Comparison of ENCODE assay signal across 14 mouse cellular contexts in genomic region chr15:101068029-101068428, GRCm38 (mm10). TPM values are rescaled to one million over a fixed set of nuclear protein-coding genes. Genes with fewer than 3 reads are reported as not detected.
DNase-seq lines count a peak whose midpoint lies in the region; ATAC-seq and TF ChIP-seq lines count a peak whose summit lies in the region.
"Had no signal": no experiment of that assay in that cellular context is flagged by ENCODE, and none has a peak within 500 bp of the region (broad histone marks: within the 10 kb centered on the region; RNA-seq: fewer than 3 reads in every experiment).

No protein-coding gene starts in this region.

- H3K27me3 ChIP-seq in intestine, embryonic 14.5 days (replicated peaks; ENCODE audit: control insufficient read depth, insufficient read depth, low read length) = no peaks in the 10 kb centered on the region
- no peaks in the 10 kb centered on the region for H3K27me3 ChIP-seq in intestine, postnatal 0 days (replicated peaks; ENCODE audit: control insufficient read depth, insufficient read depth, low read length)
- H3K27me3 ChIP-seq in embryonic facial prominence, embryonic 12.5 days = no peaks in the 10 kb centered on the region
- H3K27me3 ChIP-seq: neural tube, embryonic 13.5 days had no signal

- H3K27ac ChIP-seq in intestine, embryonic 14.5 days (ENCODE audit: low read depth) = peak overlapping the region; percentile 55; the same call in 1 of the 2 replicates
- no peak overlapping the region for H3K27ac ChIP-seq in intestine, postnatal 0 days (ENCODE audit: low read depth, low read length)
- peak overlapping the region; percentile 43; the same call in 1 of the 2 replicates for H3K27ac ChIP-seq in embryonic facial prominence, embryonic 12.5 days
- H3K27ac ChIP-seq: heart, adult 2 months had no signal

- H3K9ac ChIP-seq in intestine, embryonic 14.5 days (ENCODE audit: low read length) = no peak overlapping the region
- no peak overlapping the region for H3K9ac ChIP-seq in intestine, postnatal 0 days (ENCODE audit: low read depth, low read length)
- H3K9ac ChIP-seq in embryonic facial prominence, embryonic 12.5 days = no peak overlapping the region
- H3K9ac ChIP-seq: liver, postnatal 0 days; neural tube, embryonic 13.5 days had no signal

- no peak for ATAC-seq in intestine, embryonic 14.5 days (replicated peaks; ENCODE audit: low FRiP score, low TSS enrichment, low read depth)
- no peak for ATAC-seq in intestine, postnatal 0 days
- ATAC-seq in embryonic facial prominence, embryonic 12.5 days (ENCODE audit: insufficient number of reproducible peaks, insufficient read depth, low FRiP score, low TSS enrichment) = no peak
- no peak for ATAC-seq in frontal cortex, adult (ENCODE audit: low TSS enrichment)
- ATAC-seq: liver, postnatal 0 days had no signal

- DNase-seq in intestine, embryonic 14.5 days (ENCODE audit: low spot score) = no peak
- DNase-seq in heart, adult 9 months (ENCODE audit: low spot score in 2 of 2) = peak; percentile 70 to 73
- DNase-seq in kidney, postnatal 36 days = peak; percentile 55 to 64
- DNase-seq in cerebellum, adult 11 months = no peak
- no peak for DNase-seq in liver
- DNase-seq: cerebellum, adult 9-10 months; layer of hippocampus, postnatal 36 days; liver, postnatal 0 days had no signal

- TF ChIP-seq CTCF in intestine, postnatal 0 days (IDR thresholded peaks at IDR 0.05; ENCODE audit: low read depth) = no peak

- no peak overlapping the region for H3K4me3 ChIP-seq in intestine, embryonic 14.5 days (ENCODE audit: low read depth, low read length)
- H3K4me3 ChIP-seq in intestine, postnatal 0 days (ENCODE audit: low read depth, low read length) = no peak overlapping the region
- H3K4me3 ChIP-seq in embryonic facial prominence, embryonic 12.5 days = no peak overlapping the region
- H3K4me3 ChIP-seq: heart, adult 2 months; neural tube, embryonic 13.5 days had no signal

- no peaks in the 10 kb centered on the region for H3K36me3 ChIP-seq in intestine, embryonic 14.5 days (ENCODE audit: control insufficient read depth, insufficient read depth, low read length)
- H3K36me3 ChIP-seq in intestine, postnatal 0 days (ENCODE audit: control insufficient read depth, insufficient read depth) = no peaks in the 10 kb centered on the region
- no peaks in the 10 kb centered on the region for H3K36me3 ChIP-seq in embryonic facial prominence, embryonic 12.5 days
- H3K36me3 ChIP-seq: G1E; neural tube, embryonic 13.5 days had no signal

- H3K9me3 ChIP-seq in intestine, embryonic 14.5 days (ENCODE audit: control insufficient read depth, low read length) = no peaks in the 10 kb centered on the region
- H3K9me3 ChIP-seq in intestine, postnatal 0 days (ENCODE audit: control insufficient read depth) = no peaks in the 10 kb centered on the region
- no peaks in the 10 kb centered on the region for H3K9me3 ChIP-seq in embryonic facial prominence, embryonic 12.5 days
- H3K9me3 ChIP-seq: neural tube, embryonic 13.5 days had no signal

- no peak overlapping the region for H3K4me2 ChIP-seq in intestine, embryonic 14.5 days (ENCODE audit: low read length)
- H3K4me2 ChIP-seq in intestine, postnatal 0 days (replicated peaks; ENCODE audit: low read depth) = no peak overlapping the region
- no peak overlapping the region for H3K4me2 ChIP-seq in embryonic facial prominence, embryonic 12.5 days (replicated peaks)
- H3K4me2 ChIP-seq: neural tube, embryonic 13.5 days had no signal

- peaks cover 76% of the 10 kb centered on the region for H3K4me1 ChIP-seq in intestine, embryonic 14.5 days (replicated peaks; ENCODE audit: control insufficient read depth, insufficient read depth, low read length)
- H3K4me1 ChIP-seq in intestine, postnatal 0 days (replicated peaks; ENCODE audit: control insufficient read depth, insufficient read depth, low read length) = 0 out of 2 replicates have a peak, but pooled peaks cover 10% of the 10 kb centered on the region
- peaks cover 75% of the 10 kb centered on the region for H3K4me1 ChIP-seq in embryonic facial prominence, embryonic 12.5 days

- WGBS in intestine, embryonic 14.5 days = 45% methylated on average over 3 of the region's 3 CpGs
- 62% methylated on average over 3 of the region's 3 CpGs for WGBS in intestine, postnatal 0 days
- 35% methylated on average over 3 of the region's 3 CpGs for WGBS in embryonic facial prominence, embryonic 12.5 days

RNA-seq across cellular contexts. Expression of gene Fignl2, which starts 10.3 kb away (rescaled TPM):
- 0.43 and 0.55 TPM in 2 replicates for polyA plus RNA-seq in intestine, embryonic 14.5 days (2014; fragmentation: Nextera tagmentation; extraction: Ambion mirVana)
- polyA plus RNA-seq in intestine, postnatal 0 days (2015; fragmentation: Nextera tagmentation; extraction: Ambion mirVana) = 0.16 and 0.33 TPM in 2 replicates
- 0.36 and 0.38 TPM in 2 replicates for polyA plus RNA-seq in embryonic facial prominence, embryonic 12.5 days (2016; fragmentation: Nextera tagmentation; extraction: Ambion mirVana)
- polyA plus RNA-seq: G1E had no signal

RNA-seq across cellular contexts. Expression of gene Gm47841, which starts 20.8 kb away (rescaled TPM):
- not detected in 2 replicates for polyA plus RNA-seq in intestine, embryonic 14.5 days (2014; fragmentation: Nextera tagmentation; extraction: Ambion mirVana)
- polyA plus RNA-seq in intestine, postnatal 0 days (2015; fragmentation: Nextera tagmentation; extraction: Ambion mirVana) = not detected in 2 replicates
- not detected in 2 replicates for polyA plus RNA-seq in embryonic facial prominence, embryonic 12.5 days (2016; fragmentation: Nextera tagmentation; extraction: Ambion mirVana)
- polyA plus RNA-seq: G1E; heart, adult 2 months; liver, postnatal 0 days; neural tube, embryonic 13.5 days had no signal

RNA-seq across cellular contexts. Expression of gene Ankrd33, which starts 47.5 kb away (rescaled TPM):
- not detected in 2 replicates for polyA plus RNA-seq in intestine, embryonic 14.5 days (2014; fragmentation: Nextera tagmentation; extraction: Ambion mirVana)
- polyA plus RNA-seq in intestine, postnatal 0 days (2015; fragmentation: Nextera tagmentation; extraction: Ambion mirVana) = not detected in 2 replicates
- polyA plus RNA-seq in embryonic facial prominence, embryonic 12.5 days (2016; fragmentation: Nextera tagmentation; extraction: Ambion mirVana) = not detected in 2 replicates
- polyA plus RNA-seq: G1E; heart, adult 2 months; liver, postnatal 0 days; neural tube, embryonic 13.5 days had no signal

Comparison
In these comparisons a context has a peak if more than half of its experiments do, and no peak if none do; other contexts are left out.
1. DNase-seq: peak in heart, adult 9 months (2 of 2) and kidney, postnatal 36 days (2 of 2); none in intestine, embryonic 14.5 days (single experiment), cerebellum, adult 11 months (single experiment) and liver (single experiment).